Mouse (Mus musculus): Measurements from ENCODE around the gene Gemin2.
"Not testable (repeated sequence)": the region's sequence is repeated elsewhere in the genome, so short reads cannot be mapped to it uniquely, and the experiment has no call there.

Gene Gemin2

GRCm38 (mm10) chr12:59056222-59056621 lies 43.0 kb downstream of the Gemin2 start:
- no peak for DNase-seq (ENCODE audit: low spot score in 2 of 2)

GRCm38 (mm10) chr12:59058242-59058641 lies 45.0 kb downstream of the Gemin2 start:
- DNase-seq (ENCODE audit: low spot score in 2 of 2): not testable (repeated sequence)

- DNase-seq (ENCODE audit: low spot score in 2 of 2): no peak
Measured at GRCm38 (mm10) chr12:59060322-59060721, 47.1 kb downstream of the Gemin2 start.

- DNase-seq (ENCODE audit: low spot score in 2 of 2): peak; percentile 65 to 84
Measured at GRCm38 (mm10) chr12:59060993-59061595, 47.9 kb downstream of the Gemin2 start, which contains the start of gene Trappc6b. Gene Trappc6b (minus strand): TSS chr12:59061472.

DNA sequence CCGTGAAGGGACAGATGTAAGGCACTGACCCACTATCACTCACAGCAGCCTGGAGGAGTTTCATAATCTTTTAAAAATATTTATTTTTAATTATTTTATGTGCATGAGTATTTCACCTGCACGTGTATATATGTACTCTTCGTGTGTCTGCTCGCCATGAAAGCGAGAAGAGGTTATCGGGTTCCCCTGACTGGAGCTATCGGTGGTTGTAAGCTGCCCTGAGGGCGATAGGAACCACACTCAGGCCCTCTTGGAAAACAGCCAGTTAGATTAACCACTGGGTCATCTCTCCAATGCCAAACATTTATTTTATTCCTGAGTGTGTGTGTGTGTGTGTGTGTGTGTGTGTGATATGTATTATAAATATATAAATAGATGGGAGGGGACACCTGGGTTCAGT lies 51.6 kb downstream of the Gemin2 start:
- DNase-seq (ENCODE audit: low spot score in 2 of 2): no peak

GRCm38 (mm10) chr12:59065776-59066175 lies 52.6 kb downstream of the Gemin2 start:
- DNase-seq (ENCODE audit: low spot score in 2 of 2): no peak

GRCm38 (mm10) chr12:59066448-59067077 lies 53.4 kb downstream of the Gemin2 start, which contains the start of gene Pnn:
Gene Pnn (plus strand): TSS chr12:59066884.
- peak; percentile 93 to 95 for DNase-seq (ENCODE audit: low spot score in 2 of 2)

GRCm38 (mm10) chr12:59067095-59067494 lies 53.9 kb downstream of the Gemin2 start:
- DNase-seq (ENCODE audit: low spot score in 2 of 2): peak in 1 of 2 experiments; percentile 20

DNA sequence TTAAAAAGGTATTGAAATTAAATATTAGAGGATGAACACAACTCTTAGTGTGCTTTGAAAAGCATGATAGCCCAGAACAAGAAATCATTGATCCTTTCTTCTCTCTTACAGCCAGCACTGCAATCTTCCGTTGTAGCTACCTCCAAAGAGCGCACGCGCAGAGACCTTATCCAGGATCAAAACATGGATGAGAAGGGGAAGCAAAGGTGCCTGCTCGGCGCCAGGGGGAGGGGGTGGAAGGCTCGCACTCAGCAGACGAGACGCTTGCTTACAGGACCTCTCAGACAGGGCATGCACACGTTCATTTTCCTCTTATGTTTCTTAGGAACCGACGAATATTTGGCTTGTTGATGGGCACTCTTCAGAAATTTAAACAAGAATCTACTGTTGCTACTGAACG lies 55.6 kb downstream of the Gemin2 start:
- DNase-seq (ENCODE audit: low spot score in 2 of 2): no peak

GRCm38 (mm10) chr12:59072286-59072685 lies 59.1 kb downstream of the Gemin2 start:
- DNase-seq (ENCODE audit: low spot score in 2 of 2): no peak

- DNase-seq (ENCODE audit: low spot score in 2 of 2): no peak
Measured at GRCm38 (mm10) chr12:59074052-59074451, 60.9 kb downstream of the Gemin2 start.

DNA sequence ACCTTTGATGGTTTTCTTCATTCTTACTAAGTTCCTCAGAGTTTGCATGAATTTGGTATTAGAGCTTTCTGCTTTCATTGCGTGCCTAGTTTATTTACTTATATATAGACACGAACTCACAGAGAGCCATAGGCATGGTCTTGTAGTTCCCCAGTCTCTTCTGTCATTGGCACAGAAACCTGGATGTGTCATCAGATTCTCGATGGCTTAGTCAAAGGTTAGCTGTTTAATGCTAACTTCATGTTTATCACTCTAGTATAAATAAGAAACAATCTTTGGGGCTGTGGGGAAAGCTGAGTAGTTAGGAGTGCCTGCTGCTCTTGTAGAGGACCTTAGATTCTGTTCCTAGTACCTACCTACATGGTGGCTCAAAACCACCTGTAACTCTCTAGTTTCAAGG lies 63.8 kb downstream of the Gemin2 start:
- no peak for DNase-seq (ENCODE audit: low spot score in 2 of 2)

DNA sequence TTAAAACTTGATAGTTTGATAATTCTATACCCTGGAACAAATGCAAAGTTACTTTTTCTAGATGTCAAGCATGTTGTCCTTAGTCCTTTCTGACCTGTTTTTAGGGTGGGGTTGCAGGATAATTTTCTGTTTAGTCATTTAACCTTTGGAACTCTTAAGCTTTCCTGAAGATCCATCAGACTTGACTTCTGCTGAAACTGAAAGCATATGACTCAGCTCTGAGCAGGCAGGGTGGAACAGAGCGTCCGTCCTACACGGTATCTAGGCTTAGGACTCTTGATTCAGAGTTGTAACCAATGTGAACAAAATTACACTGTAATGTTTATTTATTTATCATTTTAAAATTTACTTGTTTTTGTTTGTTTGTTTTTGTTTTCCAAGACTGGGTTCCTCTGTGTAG lies 64.7 kb downstream of the Gemin2 start:
- no peak for DNase-seq (ENCODE audit: low spot score in 2 of 2)

Data from cerebellum, postnatal 4 days (tissue).